Mouse (Mus musculus) hindbrain, embryonic 12.5 days (tissue): ENCODE measurements at regions not wholly inside any gene's neighbourhood (a gene's known extent, or its start where the extent isn't known, plus 50 kb on each side); places are given as distances from the start of the nearest gene placed in this dataset.

Source experiments
- ATAC-seq: fragments of 200-750 bp; cut with Nextera tagmentation; 2 replicates; pipeline ENCODE4 v1.8.0; 2017; ENCODE audit warnings: moderate TSS enrichment; ENCODE audit not compliant: low FRiP score
- H3K27ac ChIP-seq: fragments of 300-500 bp; sonication (generic); 2 replicates; pipeline ENCODE4 v1.5.1; 2016; ENCODE audit warnings: mild to moderate bottlenecking
- H3K27me3 ChIP-seq: fragments of 300-500 bp; sonication (generic); 2 replicates; pipeline ENCODE4 v1.6.1; 2016; ENCODE audit warnings: mild to moderate bottlenecking
- H3K36me3 ChIP-seq: fragments of 300-500 bp; sonication (generic); 2 replicates; pipeline ENCODE4 v1.6.1; 2016; ENCODE audit warnings: mild to moderate bottlenecking
- H3K4me1 ChIP-seq: fragments of 300-500 bp; sonication (generic); 2 replicates; pipeline ENCODE4 v1.6.1; 2016
- H3K4me2 ChIP-seq: fragments of 300-500 bp; sonication (generic); replicated peaks from 2 replicates; pipeline ENCODE4 v1.6.1; 2016; ENCODE audit warnings: mild to moderate bottlenecking
- H3K4me3 ChIP-seq: fragments of 300-500 bp; sonication (generic); 2 replicates; pipeline ENCODE4 v1.5.1; 2016; ENCODE audit warnings: mild to moderate bottlenecking
- H3K9ac ChIP-seq: fragments of 300-500 bp; sonication (generic); 2 replicates; pipeline ENCODE4 v1.6.1; 2016; ENCODE audit warnings: mild to moderate bottlenecking, moderate library complexity
- H3K9me3 ChIP-seq: fragments of 300-500 bp; sonication (generic); replicated peaks from 2 replicates; pipeline ENCODE4 v1.6.1; 2016; ENCODE audit warnings: mild to moderate bottlenecking
- WGBS: fragments of 180-500 bp; shearing (Covaris S2); methylation state at CpG from one replicate; pipeline ENCODE4 v1.1.7; 2016; 5-methylcytosine and 5-hydroxymethylcytosine counted together

- no peak overlapping the region for H3K4me3 ChIP-seq
- H3K27ac ChIP-seq, result no peak overlapping the region
- no peak overlapping the region for H3K4me2 ChIP-seq
- no peaks in the 10 kb centered on the region for H3K36me3 ChIP-seq
- no peak for ATAC-seq
- H3K4me1 ChIP-seq, result no peaks in the 10 kb centered on the region
- no peaks in the 10 kb centered on the region for H3K27me3 ChIP-seq
- no peak overlapping the region for H3K9ac ChIP-seq
- no peaks in the 10 kb centered on the region for H3K9me3 ChIP-seq
These were observed 854.8 kb upstream of the Sel1l start for GRCm38 (mm10) chr12:92703731-92704130.

- 84% methylated on average over 1 of the region's 1 CpGs for WGBS
- Histone ChIP-seq H3K27me3 (no peaks in the 10 kb centered on the region), H3K27ac (no peak overlapping the region), H3K9me3 (no peaks in the 10 kb centered on the region), H3K36me3 (no peaks in the 10 kb centered on the region), H3K4me1 (no peaks in the 10 kb centered on the region), H3K4me3 (no peak overlapping the region), H3K9ac (no peak overlapping the region), H3K4me2 (no peak overlapping the region)
- no peak for ATAC-seq
These were observed 844.0 kb upstream of the Sel1l start for GRCm38 (mm10) chr12:92692956-92693355.

GRCm38 (mm10) chr12:92672396-92672795 is 823.4 kb upstream of the Sel1l start:
- H3K4me3 ChIP-seq, result no peak overlapping the region
- H3K36me3 ChIP-seq, result no peaks in the 10 kb centered on the region
- H3K9me3 ChIP-seq, result no peaks in the 10 kb centered on the region
- H3K9ac ChIP-seq, result no peak overlapping the region
- WGBS, result 97% methylated on average over 1 of the region's 1 CpGs
- H3K4me2 ChIP-seq, result no peak overlapping the region
- ATAC-seq, result no peak
- no peaks in the 10 kb centered on the region for H3K27me3 ChIP-seq
- H3K27ac ChIP-seq, result no peak overlapping the region
- H3K4me1 ChIP-seq, result no peaks in the 10 kb centered on the region

GRCm38 (mm10) chr12:92646634-92647033 is 797.7 kb upstream of the Sel1l start:
- Histone ChIP-seq H3K27ac (no peak overlapping the region), H3K27me3 (no peaks in the 10 kb centered on the region), H3K9me3 (no peaks in the 10 kb centered on the region), H3K4me1 (no peaks in the 10 kb centered on the region), H3K4me3 (no peak overlapping the region), H3K36me3 (no peaks in the 10 kb centered on the region), H3K4me2 (no peak overlapping the region), H3K9ac (no peak overlapping the region)
- 70% methylated on average over 2 of the region's 2 CpGs for WGBS
- ATAC-seq, result no peak

GRCm38 (mm10) chr12:92645006-92645624 is 796.2 kb upstream of the Sel1l start:
- WGBS, result 86% methylated on average over 4 of the region's 4 CpGs
- Histone ChIP-seq H3K36me3 (no peaks in the 10 kb centered on the region), H3K27me3 (no peaks in the 10 kb centered on the region), H3K9ac (no peak overlapping the region), H3K4me3 (no peak overlapping the region), H3K27ac (no peak overlapping the region), H3K9me3 (no peaks in the 10 kb centered on the region), H3K4me1 (no peaks in the 10 kb centered on the region), H3K4me2 (no peak overlapping the region)
- no peak for ATAC-seq

- ATAC-seq, result no peak
- no peak overlapping the region for H3K4me2 ChIP-seq
- H3K4me1 ChIP-seq, result no peaks in the 10 kb centered on the region
- H3K9ac ChIP-seq, result no peak overlapping the region
- H3K27ac ChIP-seq, result no peak overlapping the region
- no peaks in the 10 kb centered on the region for H3K9me3 ChIP-seq
- H3K27me3 ChIP-seq, result no peaks in the 10 kb centered on the region
- no peak overlapping the region for H3K4me3 ChIP-seq
- no peaks in the 10 kb centered on the region for H3K36me3 ChIP-seq
These were observed 770.2 kb upstream of the Sel1l start for GRCm38 (mm10) chr12:92619120-92619519.

- no peaks in the 10 kb centered on the region for H3K4me1 ChIP-seq
- H3K4me3 ChIP-seq, result no peak overlapping the region
- no peak overlapping the region for H3K9ac ChIP-seq
- no peak overlapping the region for H3K4me2 ChIP-seq
- H3K9me3 ChIP-seq, result no peaks in the 10 kb centered on the region
- no peak overlapping the region for H3K27ac ChIP-seq
- WGBS, result 25% methylated on average over 2 of the region's 2 CpGs
- no peaks in the 10 kb centered on the region for H3K36me3 ChIP-seq
- H3K27me3 ChIP-seq, result no peaks in the 10 kb centered on the region
- ATAC-seq, result peak; percentile 52; the same call in 1 of the 2 replicates
These were observed 769.6 kb upstream of the Sel1l start for GRCm38 (mm10) chr12:92618519-92618918.

- Histone ChIP-seq H3K9ac (no peak overlapping the region), H3K4me2 (no peak overlapping the region), H3K4me1 (no peaks in the 10 kb centered on the region), H3K9me3 (no peaks in the 10 kb centered on the region), H3K27me3 (no peaks in the 10 kb centered on the region), H3K27ac (no peak overlapping the region), H3K36me3 (no peaks in the 10 kb centered on the region), H3K4me3 (no peak overlapping the region)
- ATAC-seq, result no peak
- 79% methylated on average over 1 of the region's 1 CpGs for WGBS
These were observed 752.7 kb upstream of the Sel1l start for GRCm38 (mm10) chr12:92601673-92602072.

- no peak overlapping the region for H3K4me2 ChIP-seq
- H3K4me1 ChIP-seq, result no peaks in the 10 kb centered on the region
- 70% methylated on average over 2 of the region's 2 CpGs for WGBS
- H3K27me3 ChIP-seq, result no peaks in the 10 kb centered on the region
- H3K27ac ChIP-seq, result no peak overlapping the region
- H3K9ac ChIP-seq, result no peak overlapping the region
- H3K4me3 ChIP-seq, result no peak overlapping the region
- no peaks in the 10 kb centered on the region for H3K36me3 ChIP-seq
- ATAC-seq, result no peak
- no peaks in the 10 kb centered on the region for H3K9me3 ChIP-seq
These were observed 740.8 kb upstream of the Sel1l start for GRCm38 (mm10) chr12:92589725-92590124.

- no peak for ATAC-seq
- 67% methylated on average over 6 of the region's 6 CpGs for WGBS
These were observed 740.3 kb upstream of the Sel1l start for GRCm38 (mm10) chr12:92589305-92589704.

GRCm38 (mm10) chr12:92578596-92578995 is 729.6 kb upstream of the Sel1l start:
- no peak overlapping the region for H3K4me3 ChIP-seq
- H3K4me1 ChIP-seq, result no peaks in the 10 kb centered on the region
- 89% methylated on average over 1 of the region's 1 CpGs for WGBS
- H3K9me3 ChIP-seq, result no peaks in the 10 kb centered on the region
- H3K36me3 ChIP-seq, result no peaks in the 10 kb centered on the region
- no peak overlapping the region for H3K9ac ChIP-seq
- no peak overlapping the region for H3K4me2 ChIP-seq
- ATAC-seq, result no peak
- no peak overlapping the region for H3K27ac ChIP-seq
- H3K27me3 ChIP-seq, result no peaks in the 10 kb centered on the region

More at GRCm38 (mm10) chr12:92589305-92589704, 740.3 kb upstream of the Sel1l start:
- H3K4me2 ChIP-seq, result no peak overlapping the region
- no peak overlapping the region for H3K9ac ChIP-seq
- no peak overlapping the region for H3K27ac ChIP-seq
- H3K4me3 ChIP-seq, result no peak overlapping the region
- H3K9me3 ChIP-seq, result no peaks in the 10 kb centered on the region
- no peaks in the 10 kb centered on the region for H3K4me1 ChIP-seq
- no peaks in the 10 kb centered on the region for H3K27me3 ChIP-seq
- H3K36me3 ChIP-seq, result no peaks in the 10 kb centered on the region
